Mouse (Mus musculus): ENCODE measurements around the gene Slc9a5. TPM values are rescaled to one million over a fixed set of nuclear protein-coding genes. Genes with fewer than 3 reads are reported as not detected.

The Slc9a5 gene
- 10 to 100 TPM; 13.3 to 14.9 TPM for total RNA-seq (2021)
- long read RNA-seq, experiment 1, transcript Slc9a5-201 (16 exons, 3,499 nt): major isoform, 6 of 17 reads
- long read RNA-seq, experiment 1, partial matches to known transcripts: 4 of 17 reads
- long read RNA-seq, experiment 1, other reads (novel, unspliced or antisense): 7 of 17 reads
- long read RNA-seq, experiment 2, transcript Slc9a5-201 (16 exons, 3,499 nt): major isoform, 6 of 18 reads
- long read RNA-seq, experiment 2, partial matches to known transcripts: 2 of 18 reads
- long read RNA-seq, experiment 2, other reads (novel, unspliced or antisense): 10 of 18 reads

GRCm38 (mm10) chr8:105348450-105349095 is at the start of gene Slc9a5:
Gene Slc9a5 (plus strand): TSS chr8:105348843.
- no peak for DNase-seq (ENCODE audit: low spot score in 2 of 2)
- Histone ChIP-seq H3K4me3 (peak within 1 kb of the TSS; percentile 77), H3K27ac (peak within 1 kb of the TSS; percentile 75; the same call in 1 of the 2 replicates)
- TF ChIP-seq CTCF (conservative IDR thresholded peaks at IDR 0.05): peak; percentile 49

- no peak for TF ChIP-seq CTCF (conservative IDR thresholded peaks at IDR 0.05)
- no peak for DNase-seq (ENCODE audit: low spot score in 2 of 2)
- H3K4me3 ChIP-seq: no peak overlapping the region
- H3K27ac ChIP-seq: no peak overlapping the region
Observed at GRCm38 (mm10) chr8:105299962-105300361, 48.7 kb upstream of the Slc9a5 start.

- Histone ChIP-seq H3K27ac (no peak overlapping the region), H3K4me3 (no peak overlapping the region)
- TF ChIP-seq CTCF (conservative IDR thresholded peaks at IDR 0.05): no peak
- no peak for DNase-seq (ENCODE audit: low spot score in 2 of 2)
Observed at GRCm38 (mm10) chr8:105303396-105303795, 45.2 kb upstream of the Slc9a5 start.

GRCm38 (mm10) chr8:105303874-105304273 is 44.8 kb upstream of the Slc9a5 start:
- TF ChIP-seq CTCF (conservative IDR thresholded peaks at IDR 0.05): no peak
- no peak overlapping the region; the same call in 1 of the 2 replicates for H3K27ac ChIP-seq
- DNase-seq (ENCODE audit: low spot score in 2 of 2): no peak

GRCm38 (mm10) chr8:105304325-105305210 is 44.1 kb upstream of the Slc9a5 start:
- Histone ChIP-seq H3K4me3 (no peak overlapping the region), H3K27ac (peak overlapping the region; percentile 76)
- TF ChIP-seq CTCF (conservative IDR thresholded peaks at IDR 0.05): no peak
- no peak for DNase-seq (ENCODE audit: low spot score in 2 of 2)

More at GRCm38 (mm10) chr8:105303874-105304273, 44.8 kb upstream of the Slc9a5 start:
- no peak overlapping the region for H3K4me3 ChIP-seq

GRCm38 (mm10) chr8:105305211-105306145 is 43.2 kb upstream of the Slc9a5 start, which contains the start of gene Elmo3:
Gene Elmo3 (plus strand): TSS chr8:105305601.
- Histone ChIP-seq H3K27ac (peak within 1 kb of the TSS; percentile 76), H3K4me3 (peak within 1 kb of the TSS; percentile 40)
- no peak for TF ChIP-seq CTCF (conservative IDR thresholded peaks at IDR 0.05)
- no peak for DNase-seq (ENCODE audit: low spot score in 2 of 2)

GRCm38 (mm10) chr8:105306146-105306691 is 42.4 kb upstream of the Slc9a5 start:
- Histone ChIP-seq H3K4me3 (peak overlapping the region; percentile 40), H3K27ac (peak overlapping the region; percentile 76)
- no peak for DNase-seq (ENCODE audit: low spot score in 2 of 2)
- TF ChIP-seq CTCF (conservative IDR thresholded peaks at IDR 0.05): peak; percentile 49

GRCm38 (mm10) chr8:105307670-105308069 is 41.0 kb upstream of the Slc9a5 start:
- no peak for DNase-seq (ENCODE audit: low spot score in 2 of 2)
- H3K4me3 ChIP-seq: no peak overlapping the region
- TF ChIP-seq CTCF (conservative IDR thresholded peaks at IDR 0.05): no peak
- H3K27ac ChIP-seq: no peak overlapping the region

GRCm38 (mm10) chr8:105308428-105308827 is 40.2 kb upstream of the Slc9a5 start:
- TF ChIP-seq CTCF (conservative IDR thresholded peaks at IDR 0.05): no peak
- Histone ChIP-seq H3K4me3 (no peak overlapping the region), H3K27ac (no peak overlapping the region)
- no peak for DNase-seq (ENCODE audit: low spot score in 2 of 2)

GRCm38 (mm10) chr8:105309142-105309847 is 39.3 kb upstream of the Slc9a5 start:
- DNase-seq (ENCODE audit: low spot score in 2 of 2): no peak
- no peak for TF ChIP-seq CTCF (conservative IDR thresholded peaks at IDR 0.05)
- Histone ChIP-seq H3K27ac (no peak overlapping the region), H3K4me3 (no peak overlapping the region)

GRCm38 (mm10) chr8:105310118-105310517 is 38.5 kb upstream of the Slc9a5 start:
- H3K27ac ChIP-seq: no peak overlapping the region
- no peak for DNase-seq (ENCODE audit: low spot score in 2 of 2)
- no peak overlapping the region for H3K4me3 ChIP-seq
- TF ChIP-seq CTCF (conservative IDR thresholded peaks at IDR 0.05): no peak
